Mouse (Mus musculus) limb, embryonic 14.5 days (tissue): ENCODE data around the gene D430041D05Rik. TPM values are rescaled to one million over a fixed set of nuclear protein-coding genes. Genes with fewer than 3 reads are reported as not detected.

Source experiments
- ATAC-seq: fragments of 200-750 bp; cut with Nextera tagmentation; 2 replicates; pipeline ENCODE4 v1.8.0; 2017; ENCODE audit warnings: low read depth, moderate number of reproducible peaks, moderate TSS enrichment; ENCODE audit not compliant: low FRiP score
- DNase-seq: peaks from one replicate; pipeline ENCODE4 v3.0.0-alpha.2; 2015; ENCODE audit warnings: low spot score
- H3K27ac ChIP-seq: fragments of 300-500 bp; sonication (generic); replicated peaks from 2 replicates; pipeline ENCODE4 v1.5.1; 2014; ENCODE audit warnings: low read depth, mild to moderate bottlenecking, low read length, moderate library complexity, mixed read lengths
- H3K27me3 ChIP-seq: fragments of 300-500 bp; sonication (generic); 2 replicates; pipeline ENCODE4 v1.6.1; 2014; ENCODE audit warnings: low read length, mixed read lengths; ENCODE audit not compliant: control insufficient read depth, insufficient read depth
- H3K36me3 ChIP-seq: fragments of 300-500 bp; sonication (generic); 2 replicates; pipeline ENCODE4 v1.6.1; 2014; ENCODE audit warnings: mild to moderate bottlenecking, low read length, moderate library complexity, mixed read lengths; ENCODE audit not compliant: control insufficient read depth, insufficient read depth
- H3K4me1 ChIP-seq: fragments of 300-500 bp; sonication (generic); 2 replicates; pipeline ENCODE4 v1.6.1; 2014; ENCODE audit warnings: antibody characterized with exemption, low read length, mixed read lengths; ENCODE audit not compliant: control insufficient read depth, insufficient read depth
- H3K4me2 ChIP-seq: fragments of 300-500 bp; sonication (generic); replicated peaks from 2 replicates; pipeline ENCODE4 v1.6.1; 2014; ENCODE audit warnings: low read depth, mild to moderate bottlenecking, low read length, moderate library complexity; ENCODE audit not compliant: severe bottlenecking
- H3K4me3 ChIP-seq: fragments of 300-500 bp; sonication (generic); replicated peaks from 2 replicates; pipeline ENCODE4 v1.5.1; 2014; ENCODE audit warnings: low read length
- H3K9ac ChIP-seq: fragments of 300-500 bp; sonication (generic); 2 replicates; pipeline ENCODE4 v1.6.1; 2014; ENCODE audit warnings: mild to moderate bottlenecking, low read depth, low read length, moderate library complexity; ENCODE audit not compliant: severe bottlenecking
- H3K9me3 ChIP-seq: fragments of 300-500 bp; sonication (generic); 2 replicates; pipeline ENCODE4 v1.6.1; 2016; ENCODE audit warnings: low read length; ENCODE audit not compliant: control insufficient read depth
- POLR2A ChIP-seq: fragments of 200-500 bp; IDR thresholded peaks from 2 replicates; pipeline ENCODE4 v1.8.0; 2012; ENCODE audit warnings: inconsistent platforms, mild to moderate bottlenecking, moderate library complexity, borderline replicate concordance; ENCODE audit not compliant: insufficient read depth, insufficient read length; ENCODE audit errors: extremely low read depth
- WGBS: fragments of 180-500 bp; shearing (Covaris S2); extraction: QIAGEN DNeasy Blood & Tissue Kit; methylation state at CpG from one replicate; pipeline ENCODE4 v1.1.7; 2014; 5-methylcytosine and 5-hydroxymethylcytosine counted together
- polyA plus RNA-seq, 2 experiments: library from polyadenylated mRNA; depleted of rRNA in 1 of 2; stranded (reverse) in 1 of 2; unstranded in 1 of 2; fragments of >200 nt; fragmentation: Nextera tagmentation in 1 of 2; extraction: Ambion mirVana in 1 of 2; gene quantifications; 2 replicates each; pipeline versions ENCODE4 v1.2.1 to v1.2.3; 2012 to 2014

Gene D430041D05Rik
- polyA plus RNA-seq, 2 experiments = 1.1 TPM

DNA sequence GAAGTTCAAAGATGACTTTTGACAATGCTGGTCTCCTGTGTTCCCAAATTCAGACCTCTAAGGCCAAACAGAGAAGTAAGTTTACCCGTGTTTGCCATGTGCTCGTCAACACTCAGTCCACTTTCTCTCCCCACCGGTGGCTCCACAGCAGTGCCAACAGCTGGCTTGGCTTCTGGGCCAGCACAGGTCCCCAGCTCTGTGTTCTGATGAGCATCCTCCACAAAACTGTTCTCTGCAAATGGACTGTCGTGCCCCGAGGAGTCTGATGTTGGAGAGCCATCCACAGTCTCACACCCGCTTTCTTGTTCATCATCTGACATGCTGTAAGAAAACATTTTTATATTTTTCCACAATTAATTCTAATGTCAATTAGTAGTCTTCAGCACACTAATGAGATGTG is 20.3 kb upstream of the D430041D05Rik start:
- Histone ChIP-seq H3K27me3 (no peaks in the 10 kb centered on the region), H3K9ac (no peak overlapping the region), H3K4me2 (no peak overlapping the region), H3K9me3 (no peaks in the 10 kb centered on the region), H3K4me1 (no peaks in the 10 kb centered on the region), H3K36me3 (peaks cover 54% of the 10 kb centered on the region), H3K4me3 (no peak overlapping the region), H3K27ac (no peak overlapping the region)
- WGBS = 91% methylated on average over 6 of the region's 6 CpGs
- ATAC-seq (no peak), DNase-seq (no peak)
- TF ChIP-seq POLR2A = no peak

DNA sequence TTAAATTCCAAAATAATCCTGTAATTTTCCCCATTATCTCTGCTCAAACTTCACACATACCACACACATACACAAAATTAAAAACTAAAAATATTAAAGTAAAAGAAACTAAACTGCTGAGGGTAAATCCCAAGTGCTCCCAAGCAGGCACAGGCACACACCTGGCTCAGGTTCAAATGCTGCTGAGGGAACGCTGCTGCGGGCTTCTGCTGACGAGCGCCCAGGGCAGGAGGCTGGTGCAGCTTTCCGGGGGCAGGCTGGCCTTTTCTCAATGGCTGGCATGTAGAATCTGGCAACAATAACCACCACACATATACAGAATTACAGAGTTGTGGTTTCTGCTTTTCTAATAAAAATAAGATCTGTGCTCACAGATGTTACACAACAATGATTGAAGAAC is 19.8 kb upstream of the D430041D05Rik start:
- H3K4me1 ChIP-seq = no peaks in the 10 kb centered on the region
- no peak for TF ChIP-seq POLR2A
- no peaks in the 10 kb centered on the region for H3K27me3 ChIP-seq
- no peak for DNase-seq
- ATAC-seq = no peak
- H3K9ac ChIP-seq = no peak overlapping the region
- H3K36me3 ChIP-seq = peaks cover 50% of the 10 kb centered on the region
- no peak overlapping the region for H3K27ac ChIP-seq
- no peak overlapping the region for H3K4me2 ChIP-seq
- no peaks in the 10 kb centered on the region for H3K9me3 ChIP-seq
- no peak overlapping the region for H3K4me3 ChIP-seq
- 67% methylated on average over 5 of the region's 5 CpGs for WGBS

DNA sequence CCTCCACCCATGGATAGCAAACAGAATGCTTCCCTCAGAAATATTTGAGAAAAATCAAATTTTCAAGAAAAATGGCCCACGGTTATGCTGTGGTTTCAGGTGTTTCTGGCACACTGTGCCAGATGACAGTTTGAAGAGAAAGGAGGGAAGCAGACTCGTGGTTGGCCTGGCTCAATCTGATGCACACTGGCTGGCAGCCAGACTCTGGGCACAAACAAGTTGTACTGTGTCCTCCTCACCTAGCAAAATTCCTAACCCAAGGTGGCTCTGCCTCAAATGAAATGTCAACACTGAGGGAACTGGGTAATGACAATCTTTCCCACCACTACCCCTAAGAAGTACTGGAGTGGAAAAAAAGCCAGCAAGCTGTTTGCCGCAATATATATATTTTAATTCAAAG is 15.3 kb upstream of the D430041D05Rik start:
- TF ChIP-seq POLR2A = no peak
- no peaks in the 10 kb centered on the region for H3K27me3 ChIP-seq
- H3K9me3 ChIP-seq = no peaks in the 10 kb centered on the region
- H3K4me2 ChIP-seq = no peak overlapping the region
- no peak overlapping the region for H3K9ac ChIP-seq
- 78% methylated on average over 3 of the region's 3 CpGs for WGBS
- ATAC-seq (no peak), DNase-seq (no peak)
- H3K4me3 ChIP-seq = no peak overlapping the region
- peaks cover 20% of the 10 kb centered on the region for H3K36me3 ChIP-seq
- no peaks in the 10 kb centered on the region for H3K4me1 ChIP-seq
- H3K27ac ChIP-seq = no peak overlapping the region

DNA sequence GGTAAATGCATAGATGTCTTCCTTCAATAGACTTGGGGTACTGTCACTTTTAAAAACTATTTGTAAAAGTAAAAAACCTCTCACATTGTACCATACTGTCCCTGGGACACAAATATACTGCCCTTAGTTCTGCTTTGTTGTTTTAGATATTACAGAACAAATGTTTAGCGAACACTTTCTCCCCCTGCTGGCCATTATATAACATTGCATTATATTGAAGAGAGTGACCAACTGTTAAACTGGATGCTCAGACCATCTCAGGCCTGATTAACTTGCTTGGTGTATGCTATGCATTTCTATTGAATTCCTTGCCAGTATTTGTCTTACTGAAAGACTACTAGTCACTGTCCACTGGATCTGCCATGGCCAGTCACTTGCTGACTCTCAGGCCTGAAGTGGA is 11.4 kb upstream of the D430041D05Rik start:
- no peak overlapping the region for H3K4me3 ChIP-seq
- H3K27me3 ChIP-seq = no peaks in the 10 kb centered on the region
- TF ChIP-seq POLR2A = no peak
- 14% methylated on average over 1 of the region's 1 CpGs for WGBS
- H3K9ac ChIP-seq = no peak overlapping the region
- no peak overlapping the region for H3K27ac ChIP-seq
- no peak overlapping the region for H3K4me2 ChIP-seq
- DNase-seq (peak; percentile 63), ATAC-seq (peak; percentile 57; the same call in 1 of the 2 replicates)
- no peaks in the 10 kb centered on the region for H3K4me1 ChIP-seq
- 0 out of 2 replicates have a peak, but pooled peaks cover 4% of the 10 kb centered on the region for H3K36me3 ChIP-seq
- H3K9me3 ChIP-seq = no peaks in the 10 kb centered on the region

DNA sequence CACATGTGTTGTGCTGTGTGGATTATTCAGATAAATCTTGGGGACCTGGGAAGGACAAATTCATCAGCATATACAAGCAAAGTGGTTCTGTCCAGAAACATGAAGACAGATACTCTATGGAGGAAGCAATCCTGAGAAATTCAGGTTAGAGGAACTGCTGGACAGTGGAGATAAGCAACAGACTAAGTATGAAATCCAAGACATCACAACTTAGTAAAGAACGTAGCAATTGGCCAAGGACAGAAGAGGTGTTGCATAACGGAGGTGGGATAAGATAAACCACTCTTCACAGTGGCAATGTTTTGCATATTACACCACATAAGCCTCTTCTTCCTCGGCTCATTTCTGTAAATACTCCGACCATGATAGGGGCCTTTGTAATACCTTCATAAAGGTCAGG is 10.0 kb upstream of the D430041D05Rik start:
- H3K9me3 ChIP-seq = no peaks in the 10 kb centered on the region
- no peaks in the 10 kb centered on the region for H3K27me3 ChIP-seq
- no peak for TF ChIP-seq POLR2A
- 73% methylated on average over 4 of the region's 4 CpGs for WGBS
- ATAC-seq (no peak), DNase-seq (no peak)
- H3K4me3 ChIP-seq = no peak overlapping the region
- no peak overlapping the region for H3K4me2 ChIP-seq
- no peaks in the 10 kb centered on the region for H3K4me1 ChIP-seq
- H3K36me3 ChIP-seq = 0 out of 2 replicates have a peak, but pooled peaks cover 4% of the 10 kb centered on the region
- no peak overlapping the region for H3K27ac ChIP-seq
- no peak overlapping the region for H3K9ac ChIP-seq

DNA sequence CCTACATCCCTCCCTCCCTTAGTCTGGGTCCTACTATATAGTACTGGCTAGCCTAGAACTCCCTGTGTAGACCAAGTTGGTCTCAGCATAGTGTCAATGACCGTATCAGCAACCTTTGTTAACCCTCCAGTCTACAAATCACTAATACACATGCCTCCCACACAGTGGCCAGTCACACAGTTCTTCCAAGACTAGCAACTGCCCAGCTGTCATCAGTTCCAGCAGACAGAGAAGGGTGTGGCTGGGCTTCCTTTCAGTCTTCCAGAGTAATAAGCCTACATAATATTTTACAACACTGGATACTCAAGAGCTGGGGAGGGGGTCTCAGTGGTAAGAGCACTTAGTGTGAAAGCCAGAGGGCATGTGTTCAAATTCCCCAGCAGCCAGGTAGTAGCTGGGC is 9.2 kb upstream of the D430041D05Rik start:
- Histone ChIP-seq H3K27ac (no peak overlapping the region), H3K4me3 (no peak overlapping the region), H3K9ac (no peak overlapping the region), H3K36me3 (no peaks in the 10 kb centered on the region), H3K4me1 (no peaks in the 10 kb centered on the region), H3K9me3 (no peaks in the 10 kb centered on the region), H3K4me2 (no peak overlapping the region), H3K27me3 (no peaks in the 10 kb centered on the region)
- ATAC-seq (no peak), DNase-seq (no peak)
- no peak for TF ChIP-seq POLR2A
- 84% methylated on average over 1 of the region's 1 CpGs for WGBS
